Mouse (Mus musculus): ENCODE measurements around the gene Fitm2.

- TF ChIP-seq CTCF (conservative IDR thresholded peaks at IDR 0.05; ENCODE audit: insufficient read depth, insufficient read length, low read depth, low read length) (no peak), POLR2A (IDR thresholded peaks at IDR 0.05; ENCODE audit: low read depth, low read length) (no peak)
These were observed 11.8 kb downstream of the Fitm2 start for GRCm38 (mm10) chr2:163460622-163461021.

Measured in kidney, adult 2 months (tissue).